In the genomic region with DNA sequence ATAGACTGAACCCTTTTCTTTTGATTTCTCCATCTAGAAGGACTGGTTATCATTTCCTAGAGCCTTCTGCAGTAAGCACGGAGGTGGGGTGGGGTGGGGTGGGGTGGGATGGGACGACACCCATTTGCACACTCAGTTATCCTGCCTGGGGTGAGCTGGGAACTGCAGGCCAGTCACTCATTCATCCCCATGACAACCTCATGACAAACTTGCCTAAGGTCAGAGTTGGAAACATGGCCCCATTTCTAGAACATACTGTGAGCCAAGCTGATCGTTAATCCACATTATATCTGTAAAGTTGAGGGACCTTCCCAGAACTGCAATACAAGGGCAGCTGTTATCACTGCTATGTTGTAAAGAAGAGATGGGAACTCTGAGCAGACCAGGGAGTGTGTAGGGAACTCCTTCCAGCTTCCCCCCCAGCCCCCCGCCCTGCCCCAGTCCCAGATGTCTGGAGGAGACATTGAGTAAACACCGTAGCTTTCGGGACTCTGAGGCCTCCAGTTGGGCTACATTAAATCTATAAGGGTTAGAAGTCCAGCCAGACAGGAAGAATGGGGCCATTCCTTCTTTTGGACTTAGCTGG, we compare ENCODE assay signal across 1 mouse cellular context.
TF ChIP-seq lines count a peak whose summit lies in the region.

No protein-coding gene starts in this region.

TF ChIP-seq in MEL, 35 proteins besides CTCF, POLR2A, EP300 and RAD21:
- TF ChIP-seq GABPA (IDR thresholded peaks at IDR 0.05; ENCODE audit: low read depth, low read length) = no peak
- no peak for TF ChIP-seq HCFC1 (IDR thresholded peaks at IDR 0.05; ENCODE audit: low read depth, low read length)
- TF ChIP-seq SMC3 (IDR thresholded peaks at IDR 0.05; ENCODE audit: low read depth, low read length) = no peak
- TF ChIP-seq MAZ (IDR thresholded peaks at IDR 0.05; ENCODE audit: low read depth, low read length) = no peak
- no peak for TF ChIP-seq MEF2A (IDR thresholded peaks at IDR 0.05; ENCODE audit: extremely low read depth, insufficient replicate concordance, low read depth, low read length, poor library complexity, severe bottlenecking)
- TF ChIP-seq NRF1 (IDR thresholded peaks at IDR 0.05; ENCODE audit: insufficient read depth, low read depth, low read length, poor library complexity, severe bottlenecking) = no peak
- no peak for TF ChIP-seq POLR2AphosphoS5 (IDR thresholded peaks at IDR 0.05; ENCODE audit: borderline replicate concordance, low read depth, low read length)
- no peak for TF ChIP-seq ZC3H11A (IDR thresholded peaks at IDR 0.05; ENCODE audit: low read depth, low read length)
